Mouse (Mus musculus) thymus, adult 2 months (tissue): ENCODE data around the gene Aloxe3. TPM values are rescaled to one million over a fixed set of nuclear protein-coding genes. Genes with fewer than 3 reads are reported as not detected.

Source experiments
- DNase-seq: peaks from one replicate; pipeline ENCODE4 v3.0.0; 2021
- H3K27ac ChIP-seq: fragments of 200-500 bp; 2 replicates; pipeline ENCODE4 v1.5.1; 2012; ENCODE audit warnings: low read length, control low read depth; ENCODE audit not compliant: control insufficient read depth, insufficient read depth
- H3K27me3 ChIP-seq: fragments of 200-500 bp; 2 replicates; pipeline ENCODE4 v1.6.1; 2012; ENCODE audit warnings: mild to moderate bottlenecking, low read length, moderate library complexity, mixed read lengths; ENCODE audit not compliant: control insufficient read depth, insufficient read depth
- H3K36me3 ChIP-seq: fragments of 200-500 bp; 2 replicates; pipeline ENCODE4 v1.6.1; 2012; ENCODE audit warnings: mild to moderate bottlenecking, low read length, moderate library complexity; ENCODE audit not compliant: control insufficient read depth, insufficient read depth
- H3K4me1 ChIP-seq: fragments of 200-500 bp; replicated peaks from 2 replicates; pipeline ENCODE4 v1.6.1; 2012; ENCODE audit warnings: low read length; ENCODE audit not compliant: control insufficient read depth, insufficient read depth
- H3K4me3 ChIP-seq: fragments of 200-500 bp; 2 replicates; pipeline ENCODE4 v1.5.1; 2012; ENCODE audit warnings: mild to moderate bottlenecking, low read length, control low read depth, moderate library complexity; ENCODE audit not compliant: control insufficient read depth, insufficient read depth
- CTCF ChIP-seq: fragments of 200-500 bp; IDR thresholded peaks from 2 replicates; pipeline ENCODE4 v1.5.1; 2012; ENCODE audit warnings: mild to moderate bottlenecking, control low read depth, low read length, moderate library complexity, borderline replicate concordance; ENCODE audit not compliant: control insufficient read depth, poor library complexity, insufficient read depth; ENCODE audit errors: extremely low read depth
- POLR2A ChIP-seq: fragments of 200-500 bp; IDR thresholded peaks from 2 replicates; pipeline ENCODE4 v1.6.1; 2012; ENCODE audit warnings: mild to moderate bottlenecking, low read length, control low read depth, moderate library complexity; ENCODE audit not compliant: control insufficient read depth, poor library complexity, insufficient read depth; ENCODE audit errors: extremely low read depth
- WGBS: fragments of 180-500 bp; shearing (Covaris S2); methylation state at CpG from one replicate; pipeline ENCODE4 v1.1.7; 2018; 5-methylcytosine and 5-hydroxymethylcytosine counted together
- polyA plus RNA-seq: library from polyadenylated mRNA; depleted of rRNA; stranded (reverse); fragments of >200 nt; gene quantifications from 2 replicates; pipeline ENCODE4 v1.2.3, GENCODE M21; 2012

Aloxe3 gene
- polyA plus RNA-seq, 1 experiment, result 2.0 TPM

- TF ChIP-seq CTCF, result no peak
- no peak for TF ChIP-seq POLR2A
- H3K4me3 ChIP-seq, result no peak overlapping the region
- H3K27ac ChIP-seq, result no peak overlapping the region
- no peaks in the 10 kb centered on the region for H3K36me3 ChIP-seq
- peaks cover 4% of the 10 kb centered on the region; the same call in 1 of the 2 replicates for H3K4me1 ChIP-seq
- 93% methylated on average over 8 of the region's 8 CpGs for WGBS
- no peaks in the 10 kb centered on the region for H3K27me3 ChIP-seq
- DNase-seq, result no peak
Measured at GRCm38 (mm10) chr11:69080855-69081222, 44.9 kb upstream of the Aloxe3 start.

- 92% methylated on average over 7 of the region's 7 CpGs for WGBS
- DNase-seq, result no peak
- Histone ChIP-seq H3K36me3 (no peaks in the 10 kb centered on the region), H3K27me3 (no peaks in the 10 kb centered on the region), H3K4me1 (peaks cover 4% of the 10 kb centered on the region; the same call in 1 of the 2 replicates), H3K27ac (no peak overlapping the region), H3K4me3 (no peak overlapping the region)
- TF ChIP-seq POLR2A (no peak), CTCF (no peak)
Measured at GRCm38 (mm10) chr11:69081613-69082012, 44.1 kb upstream of the Aloxe3 start.

DNA sequence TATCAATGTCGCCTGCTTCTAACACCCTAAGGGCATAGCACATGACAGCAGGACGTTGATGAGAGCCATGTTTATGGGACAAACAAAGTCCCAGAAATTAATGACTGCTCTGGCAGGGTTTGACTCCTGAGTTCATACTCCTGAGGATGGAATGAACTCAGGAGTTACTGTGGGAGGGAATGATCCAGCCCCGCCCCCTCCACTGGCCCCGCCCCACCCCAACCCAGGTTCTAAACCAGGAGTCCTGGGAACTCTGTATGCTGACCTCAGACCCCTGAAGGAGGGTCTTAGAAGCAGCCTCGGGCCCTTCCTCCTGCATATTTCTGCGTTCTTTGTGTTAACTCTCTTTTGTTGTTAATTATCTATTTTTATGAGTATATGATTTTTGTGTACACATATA, 40.1 kb upstream of the Aloxe3 start:
- Histone ChIP-seq H3K4me1 (peaks cover 14% of the 10 kb centered on the region), H3K27ac (no peak overlapping the region), H3K27me3 (no peaks in the 10 kb centered on the region), H3K36me3 (peaks cover 5% of the 10 kb centered on the region), H3K4me3 (no peak overlapping the region)
- TF ChIP-seq POLR2A (no peak), CTCF (no peak)
- DNase-seq, result no peak
- WGBS, result 87% methylated on average over 6 of the region's 6 CpGs

- Histone ChIP-seq H3K4me1 (peaks cover 14% of the 10 kb centered on the region), H3K36me3 (peaks cover 5% of the 10 kb centered on the region), H3K27ac (no peak overlapping the region), H3K4me3 (no peak overlapping the region), H3K27me3 (no peaks in the 10 kb centered on the region)
- 92% methylated on average over 6 of the region's 6 CpGs for WGBS
- TF ChIP-seq POLR2A, result no peak
- DNase-seq, result no peak
Measured at GRCm38 (mm10) chr11:69086390-69086789, 39.3 kb upstream of the Aloxe3 start.

GRCm38 (mm10) chr11:69087082-69087481, 38.6 kb upstream of the Aloxe3 start:
- no peak for DNase-seq
- H3K36me3 ChIP-seq, result peaks cover 5% of the 10 kb centered on the region
- no peak overlapping the region for H3K27ac ChIP-seq
- WGBS, result 79% methylated on average over 4 of the region's 4 CpGs
- no peaks in the 10 kb centered on the region for H3K27me3 ChIP-seq
- peaks cover 14% of the 10 kb centered on the region for H3K4me1 ChIP-seq
- H3K4me3 ChIP-seq, result no peak overlapping the region
- TF ChIP-seq CTCF, result no peak
- no peak for TF ChIP-seq POLR2A

GRCm38 (mm10) chr11:69087597-69087996, 38.1 kb upstream of the Aloxe3 start:
- Histone ChIP-seq H3K36me3 (peaks cover 5% of the 10 kb centered on the region), H3K27ac (no peak overlapping the region), H3K4me3 (no peak overlapping the region), H3K27me3 (no peaks in the 10 kb centered on the region), H3K4me1 (peaks cover 14% of the 10 kb centered on the region)
- 96% methylated on average over 2 of the region's 2 CpGs for WGBS
- no peak for DNase-seq
- TF ChIP-seq POLR2A (no peak), CTCF (no peak)

DNA sequence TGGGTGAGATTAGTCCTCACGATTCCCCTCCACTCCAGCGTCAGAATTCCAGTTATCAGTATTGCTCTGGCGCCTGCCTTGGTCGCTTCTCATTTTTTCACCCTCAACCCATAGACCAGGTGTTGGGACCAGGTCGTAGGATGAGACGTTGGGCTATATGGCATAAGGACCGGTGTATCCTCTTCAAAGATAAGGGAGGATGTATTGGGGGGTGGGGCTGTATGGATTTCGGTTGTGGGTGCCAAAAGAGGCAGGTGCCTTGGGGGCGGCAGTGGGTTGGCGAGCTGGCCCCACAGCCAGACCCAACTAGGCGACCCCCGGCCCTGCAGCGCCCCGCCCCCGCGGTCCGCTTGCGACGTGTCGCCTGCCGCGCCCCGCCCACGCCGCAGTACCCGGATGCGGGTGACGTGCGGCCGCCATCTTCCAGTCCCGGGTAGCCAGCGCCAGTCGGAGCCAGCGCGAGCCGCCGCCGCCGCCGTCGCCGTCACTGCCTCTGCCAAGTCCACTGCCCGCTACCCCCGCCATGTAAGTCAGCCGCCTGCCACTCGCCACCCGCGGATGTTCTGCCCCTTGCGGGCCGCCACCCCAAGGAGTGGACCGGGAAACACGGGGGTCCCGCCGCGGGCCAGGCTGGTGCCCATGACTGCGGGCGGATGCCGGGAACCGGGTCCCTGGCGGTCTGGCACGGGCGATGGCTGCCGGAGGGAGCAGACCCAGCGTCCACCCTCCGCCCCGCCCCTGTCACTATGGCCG, 37.4 kb upstream of the Aloxe3 start, which contains the start of gene Vamp2:
Vamp2 (plus strand) TSS at position 388 of the 753 bp plus-strand sequence.
- H3K4me3 ChIP-seq, result peak within 1 kb of the TSS; percentile 95
- WGBS, result 2% methylated on average over 66 of the region's 67 CpGs
- peaks cover 5% of the 10 kb centered on the region for H3K36me3 ChIP-seq
- H3K4me1 ChIP-seq, result peaks cover 14% of the 10 kb centered on the region
- TF ChIP-seq POLR2A (peak; percentile 85), CTCF (0 out of 2 replicates have a peak, but pooled peaks have one; percentile 20)
- H3K27me3 ChIP-seq, result no peaks in the 10 kb centered on the region
- H3K27ac ChIP-seq, result no peak within 1 kb of the TSS; the same call in none of the 2 replicates
- peak; percentile 89 for DNase-seq
